Mouse (Mus musculus): ENCODE data around the gene Slc44a5. TPM values are rescaled to one million over a fixed set of nuclear protein-coding genes. Genes with fewer than 3 reads are reported as not detected.
A peak's percentile ranks its signal among the peaks of the same experiment; 100 is the strongest.

The Slc44a5 gene
- polyA plus RNA-seq, 1 experiment from 2014 or later: 7.9 TPM

- H3K36me3 ChIP-seq: no peaks in the 10 kb centered on the region
- ATAC-seq (replicated peaks): peak; percentile 96
- WGBS: under 1% methylated on average over 41 of the region's 41 CpGs
These were observed 28.8 kb upstream of the Slc44a5 start, which contains the start of gene Acadm for GRCm38 (mm10) chr3:153944335-153944990. Acadm (minus strand) TSS chr3:153944632.

GRCm38 (mm10) chr3:153947271-153947670, 26.0 kb upstream of the Slc44a5 start:
- Histone ChIP-seq H3K4me3 (no peak overlapping the region), H3K27me3 (no peaks in the 10 kb centered on the region), H3K27ac (replicated peaks) (no peak overlapping the region), H3K36me3 (no peaks in the 10 kb centered on the region), H3K9ac (replicated peaks) (no peak overlapping the region), H3K9me3 (no peaks in the 10 kb centered on the region), H3K4me1 (peaks cover 20% of the 10 kb centered on the region), H3K4me2 (replicated peaks) (no peak overlapping the region)
- WGBS: 67% methylated on average over 4 of the region's 4 CpGs
- ATAC-seq (replicated peaks): no peak

More at GRCm38 (mm10) chr3:153944335-153944990, 28.8 kb upstream of the Slc44a5 start, which contains the start of gene Acadm:
- Histone ChIP-seq H3K4me2 (replicated peaks) (peak within 1 kb of the TSS; percentile 72), H3K27ac (replicated peaks) (peak within 1 kb of the TSS; percentile 70), H3K4me1 (peaks cover 20% of the 10 kb centered on the region), H3K9me3 (no peaks in the 10 kb centered on the region), H3K9ac (replicated peaks) (peak within 1 kb of the TSS; percentile 69), H3K4me3 (peak within 1 kb of the TSS; percentile 76), H3K27me3 (no peaks in the 10 kb centered on the region)

DNA sequence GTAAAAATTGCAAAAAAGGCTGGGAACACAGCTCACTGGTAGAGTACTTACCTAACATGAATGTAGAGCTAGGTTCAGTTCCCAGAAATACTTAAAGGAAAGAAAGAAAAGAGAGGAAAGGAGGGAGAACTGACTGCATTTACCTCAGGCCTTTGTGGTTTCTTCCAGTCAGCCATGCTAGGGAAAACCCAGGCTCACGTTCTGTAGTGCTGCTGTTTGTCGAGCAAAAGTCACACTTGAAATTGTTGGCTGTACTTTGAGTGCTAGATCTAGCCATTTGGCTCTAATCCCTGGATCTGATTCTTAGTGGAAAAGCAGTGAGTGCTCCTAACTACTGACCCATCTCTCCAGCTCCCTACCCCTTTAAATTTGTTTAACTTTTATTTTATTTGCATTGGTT, 25.1 kb upstream of the Slc44a5 start:
- no peaks in the 10 kb centered on the region for H3K9me3 ChIP-seq
- H3K27ac ChIP-seq (replicated peaks): no peak overlapping the region
- no peak for ATAC-seq (replicated peaks)
- WGBS: 75% methylated on average over 2 of the region's 2 CpGs
- no peaks in the 10 kb centered on the region for H3K27me3 ChIP-seq
- peaks cover 16% of the 10 kb centered on the region for H3K4me1 ChIP-seq
- no peaks in the 10 kb centered on the region for H3K36me3 ChIP-seq
- no peak overlapping the region for H3K9ac ChIP-seq (replicated peaks)
- no peak overlapping the region for H3K4me2 ChIP-seq (replicated peaks)
- H3K4me3 ChIP-seq: no peak overlapping the region

GRCm38 (mm10) chr3:153957916-153958315, 15.3 kb upstream of the Slc44a5 start:
- Histone ChIP-seq H3K4me3 (no peak overlapping the region), H3K36me3 (no peaks in the 10 kb centered on the region), H3K4me1 (0 out of 2 replicates have a peak, but pooled peaks cover 3% of the 10 kb centered on the region), H3K9me3 (no peaks in the 10 kb centered on the region), H3K27ac (replicated peaks) (no peak overlapping the region), H3K27me3 (no peaks in the 10 kb centered on the region), H3K4me2 (replicated peaks) (no peak overlapping the region), H3K9ac (replicated peaks) (no peak overlapping the region)
- WGBS: 92% methylated on average over 5 of the region's 5 CpGs
- ATAC-seq (replicated peaks): no peak

- Histone ChIP-seq H3K9me3 (no peaks in the 10 kb centered on the region), H3K27me3 (no peaks in the 10 kb centered on the region), H3K4me1 (0 out of 2 replicates have a peak, but pooled peaks cover 3% of the 10 kb centered on the region), H3K4me3 (no peak overlapping the region), H3K27ac (replicated peaks) (no peak overlapping the region), H3K4me2 (replicated peaks) (no peak overlapping the region), H3K9ac (replicated peaks) (no peak overlapping the region), H3K36me3 (no peaks in the 10 kb centered on the region)
- WGBS: 96% methylated on average over 1 of the region's 1 CpGs
- ATAC-seq (replicated peaks): peak; percentile 69
These were observed 14.1 kb upstream of the Slc44a5 start for GRCm38 (mm10) chr3:153959035-153959730.

GRCm38 (mm10) chr3:153959731-153960207, 13.5 kb upstream of the Slc44a5 start:
- WGBS: 87% methylated on average over 9 of the region's 9 CpGs
- Histone ChIP-seq H3K27me3 (no peaks in the 10 kb centered on the region), H3K27ac (replicated peaks) (no peak overlapping the region), H3K36me3 (no peaks in the 10 kb centered on the region), H3K4me3 (no peak overlapping the region), H3K4me2 (replicated peaks) (no peak overlapping the region), H3K9me3 (no peaks in the 10 kb centered on the region), H3K9ac (replicated peaks) (no peak overlapping the region), H3K4me1 (0 out of 2 replicates have a peak, but pooled peaks cover 3% of the 10 kb centered on the region)
- peak; percentile 24; the same call in 1 of the 2 replicates for ATAC-seq (replicated peaks)

- Histone ChIP-seq H3K4me1 (0 out of 2 replicates have a peak, but pooled peaks cover 3% of the 10 kb centered on the region), H3K27ac (replicated peaks) (no peak overlapping the region), H3K4me3 (no peak overlapping the region), H3K9ac (replicated peaks) (no peak overlapping the region), H3K4me2 (replicated peaks) (no peak overlapping the region), H3K36me3 (no peaks in the 10 kb centered on the region), H3K27me3 (no peaks in the 10 kb centered on the region), H3K9me3 (no peaks in the 10 kb centered on the region)
- no peak; the same call in 1 of the 2 replicates for ATAC-seq (replicated peaks)
- 45% methylated on average over 2 of the region's 2 CpGs for whole genome bisulfite sequencing
These were observed 12.4 kb upstream of the Slc44a5 start for GRCm38 (mm10) chr3:153960884-153961283.

- no peaks in the 10 kb centered on the region for H3K27me3 ChIP-seq
- H3K4me2 ChIP-seq (replicated peaks): no peak overlapping the region
- H3K4me3 ChIP-seq: no peak overlapping the region
- H3K36me3 ChIP-seq: no peaks in the 10 kb centered on the region
- no peak overlapping the region for H3K27ac ChIP-seq (replicated peaks)
- ATAC-seq (replicated peaks): no peak
- no peaks in the 10 kb centered on the region for H3K9me3 ChIP-seq
- H3K4me1 ChIP-seq: 0 out of 2 replicates have a peak, but pooled peaks cover 3% of the 10 kb centered on the region
- 70% methylated on average over 6 of the region's 6 CpGs for WGBS
- no peak overlapping the region for H3K9ac ChIP-seq (replicated peaks)
These were observed 11.4 kb upstream of the Slc44a5 start for GRCm38 (mm10) chr3:153961632-153962389.

DNA sequence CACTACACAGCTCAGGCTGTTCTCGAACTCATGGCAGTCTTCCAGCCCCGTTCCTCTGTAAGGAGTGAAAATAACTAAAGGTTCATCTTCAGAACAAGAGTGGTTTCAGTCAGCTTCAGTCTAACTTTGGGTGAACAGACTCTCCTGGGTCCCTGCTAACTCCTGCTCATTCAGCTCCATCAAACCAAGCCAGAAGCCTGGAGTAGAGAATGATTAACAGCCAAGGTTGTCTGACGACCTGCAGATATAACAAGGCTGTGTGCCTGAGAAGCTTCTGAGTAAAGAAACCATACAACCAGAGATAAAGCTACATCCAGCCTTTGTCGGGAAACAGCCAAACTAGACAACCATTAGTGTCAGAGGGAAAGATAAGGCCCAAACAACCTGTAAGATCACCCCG, 5.8 kb upstream of the Slc44a5 start:
- no peak for ATAC-seq (replicated peaks)
- WGBS: 89% methylated on average over 5 of the region's 5 CpGs

DNA sequence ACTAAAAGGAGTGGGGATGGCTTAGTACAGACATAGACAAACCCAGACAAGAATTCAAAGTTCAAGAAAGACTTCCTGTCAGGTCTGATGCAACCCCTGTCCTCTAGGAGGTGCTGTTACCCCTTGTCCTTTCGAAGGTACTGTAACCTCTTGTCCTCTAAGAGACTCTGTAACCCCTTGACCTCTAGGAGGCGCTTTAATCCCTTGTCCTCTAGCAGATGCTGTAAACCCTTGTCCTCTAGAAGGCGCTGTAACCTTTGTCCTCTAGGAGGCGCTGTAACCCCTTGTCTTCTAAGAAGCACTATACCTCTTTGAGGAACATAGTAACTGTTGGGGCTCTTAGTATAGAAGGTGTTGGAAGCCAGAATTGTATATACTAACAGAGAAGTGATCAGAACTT, 4.7 kb upstream of the Slc44a5 start:
- Histone ChIP-seq H3K4me1 (peaks cover 5% of the 10 kb centered on the region; the same call in 1 of the 2 replicates), H3K36me3 (no peaks in the 10 kb centered on the region), H3K27me3 (no peaks in the 10 kb centered on the region), H3K9me3 (no peaks in the 10 kb centered on the region), H3K4me2 (replicated peaks) (no peak overlapping the region), H3K4me3 (no peak overlapping the region), H3K27ac (replicated peaks) (no peak overlapping the region), H3K9ac (replicated peaks) (no peak overlapping the region)
- WGBS: 36% methylated on average over 4 of the region's 4 CpGs
- ATAC-seq (replicated peaks): no peak

More for the DNA sequence above, 5.8 kb upstream of the Slc44a5 start:
- Histone ChIP-seq H3K36me3 (no peaks in the 10 kb centered on the region), H3K4me1 (no peaks in the 10 kb centered on the region), H3K4me3 (no peak overlapping the region), H3K9ac (replicated peaks) (no peak overlapping the region), H3K4me2 (replicated peaks) (no peak overlapping the region), H3K27ac (replicated peaks) (no peak overlapping the region), H3K27me3 (no peaks in the 10 kb centered on the region), H3K9me3 (no peaks in the 10 kb centered on the region)

DNA sequence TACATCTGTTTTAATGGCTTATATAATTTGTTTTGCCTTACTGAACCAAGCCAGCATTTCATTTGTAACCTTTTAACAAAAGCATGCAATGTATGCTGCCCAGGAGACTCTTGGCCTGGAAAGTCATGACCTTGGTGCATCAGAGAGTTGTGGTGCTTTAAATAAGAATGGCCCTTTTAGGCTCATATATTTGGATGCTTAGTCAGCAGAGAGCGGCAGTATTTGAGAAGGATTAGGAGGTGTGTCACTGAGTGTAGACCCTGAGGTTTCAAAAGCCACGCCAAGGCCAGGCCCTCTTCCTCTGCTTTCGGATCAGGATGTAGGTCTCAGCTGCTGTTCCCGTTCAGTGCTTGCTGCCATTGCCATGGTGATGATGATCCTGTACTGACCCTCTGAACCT, 3.8 kb upstream of the Slc44a5 start:
- Histone ChIP-seq H3K36me3 (no peaks in the 10 kb centered on the region), H3K4me3 (no peak overlapping the region)
- WGBS: 88% methylated on average over 4 of the region's 4 CpGs

More for the DNA sequence above, 3.8 kb upstream of the Slc44a5 start:
- Histone ChIP-seq H3K9me3 (no peaks in the 10 kb centered on the region), H3K4me1 (peaks cover 13% of the 10 kb centered on the region), H3K27ac (replicated peaks) (no peak overlapping the region), H3K27me3 (no peaks in the 10 kb centered on the region), H3K9ac (replicated peaks) (no peak overlapping the region), H3K4me2 (replicated peaks) (no peak overlapping the region)
- no peak for ATAC-seq (replicated peaks)
